Mouse (Mus musculus) spleen, adult 2 months (tissue): ENCODE results near the gene Dhps. TPM values are rescaled to one million over a fixed set of nuclear protein-coding genes. Genes with fewer than 3 reads are reported as not detected.
"Not testable (repeated sequence)": the region's sequence is repeated elsewhere in the genome, so short reads cannot be mapped to it uniquely, and the experiment has no call there.

ENCODE experiments used
- DNase-seq, 2 experiments: peaks; one replicate each; pipeline versions ENCODE4 v3.0.0 to v3.0.0-alpha.2; 2012 to 2021; ENCODE audit warnings: low spot score in 2 of 2, low read depth in 1 of 2
- H3K27ac ChIP-seq: fragments of 200-500 bp; 2 replicates; pipeline ENCODE4 v1.5.1; 2012; ENCODE audit warnings: low read length, inconsistent platforms; ENCODE audit not compliant: insufficient read depth
- H3K27me3 ChIP-seq: fragments of 200-500 bp; 2 replicates; pipeline ENCODE4 v1.6.1; 2012; ENCODE audit warnings: mild to moderate bottlenecking, moderate library complexity, low read length, inconsistent platforms; ENCODE audit not compliant: control insufficient read depth, insufficient read depth
- H3K36me3 ChIP-seq: fragments of 200-500 bp; 2 replicates; pipeline ENCODE4 v1.6.1; 2012; ENCODE audit warnings: mild to moderate bottlenecking, low read length, inconsistent platforms; ENCODE audit not compliant: control insufficient read depth, insufficient read depth
- H3K4me1 ChIP-seq: fragments of 200-500 bp; 2 replicates; pipeline ENCODE4 v1.6.1; 2011; ENCODE audit warnings: inconsistent platforms; ENCODE audit not compliant: control insufficient read depth, insufficient read depth, insufficient read length
- H3K4me3 ChIP-seq: fragments of 200-500 bp; 2 replicates; pipeline ENCODE4 v1.5.1; 2011; ENCODE audit warnings: mild to moderate bottlenecking, inconsistent platforms; ENCODE audit not compliant: insufficient read depth, insufficient read length; ENCODE audit errors: extremely low read depth
- CTCF ChIP-seq: fragments of 200-500 bp; IDR thresholded peaks from 2 replicates; pipeline ENCODE4 v1.5.1; 2011; ENCODE audit warnings: mild to moderate bottlenecking, inconsistent platforms; ENCODE audit not compliant: insufficient read depth, insufficient read length, insufficient replicate concordance; ENCODE audit errors: extremely low read depth
- POLR2A ChIP-seq: fragments of 200-500 bp; IDR thresholded peaks from 2 replicates; pipeline ENCODE4 v1.6.1; 2011; ENCODE audit warnings: low read depth, low read length, inconsistent platforms
- WGBS: fragments of 180-500 bp; shearing (Covaris S2); methylation state at CpG from one replicate; pipeline ENCODE4 v1.1.7; 2018; 5-methylcytosine and 5-hydroxymethylcytosine counted together
- polyA plus RNA-seq: library from polyadenylated mRNA; depleted of rRNA; stranded (reverse); fragments of >200 nt; gene quantifications from 2 replicates; pipeline ENCODE4 v1.2.3, GENCODE M21; 2012

Dhps gene
- polyA plus RNA-seq, 1 experiment, result 40.6 TPM

DNA sequence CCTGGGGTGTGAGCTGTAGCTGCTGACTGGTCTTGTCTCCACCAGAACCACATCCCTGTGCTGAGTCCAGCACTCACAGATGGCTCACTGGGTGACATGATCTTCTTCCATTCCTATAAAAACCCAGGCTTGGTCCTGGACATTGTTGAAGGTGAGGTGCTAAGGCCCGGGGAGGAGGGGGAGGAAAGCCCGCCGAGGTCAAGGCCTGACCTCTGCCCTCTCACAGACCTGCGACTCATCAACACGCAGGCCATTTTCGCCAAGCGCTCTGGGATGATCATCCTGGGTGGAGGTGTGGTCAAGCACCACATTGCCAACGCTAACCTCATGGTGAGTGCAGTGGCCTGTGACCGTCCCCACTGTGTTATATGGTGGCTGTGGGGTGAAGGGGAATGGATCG, 2.6 kb downstream of the Dhps start:
- TF ChIP-seq POLR2A, result no peak
- TF ChIP-seq CTCF, result no peak
- H3K27me3 ChIP-seq, result no peaks in the 10 kb centered on the region
- DNase-seq, result no peak

DNA sequence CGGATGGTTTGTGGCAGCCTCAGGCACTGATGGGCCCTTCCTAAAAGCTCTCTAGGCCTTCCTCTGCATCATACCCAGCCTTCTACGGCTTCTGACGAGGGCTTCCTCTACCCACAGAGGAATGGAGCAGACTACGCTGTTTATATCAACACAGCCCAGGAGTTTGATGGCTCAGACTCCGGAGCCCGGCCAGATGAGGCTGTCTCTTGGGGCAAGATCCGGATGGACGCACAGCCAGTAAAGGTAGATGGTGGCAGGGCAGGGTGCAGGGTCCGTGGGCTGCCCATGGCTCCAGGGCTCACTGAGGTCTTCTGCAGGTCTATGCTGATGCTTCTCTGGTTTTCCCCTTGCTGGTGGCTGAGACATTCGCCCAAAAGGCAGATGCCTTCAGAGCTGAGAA, 3.1 kb downstream of the Dhps start:
- peaks cover 22% of the 10 kb centered on the region for H3K36me3 ChIP-seq
- DNase-seq, result no peak
- TF ChIP-seq POLR2A (no peak), CTCF (no peak)
- H3K27ac ChIP-seq, result no peak overlapping the region
- H3K4me3 ChIP-seq, result no peak overlapping the region
- H3K4me1 ChIP-seq, result peaks cover 3% of the 10 kb centered on the region; the same call in 1 of the 2 replicates
- 94% methylated on average over 10 of the region's 10 CpGs for WGBS
- no peaks in the 10 kb centered on the region for H3K27me3 ChIP-seq

More for the DNA sequence above, 2.6 kb downstream of the Dhps start:
- H3K36me3 ChIP-seq, result peaks cover 22% of the 10 kb centered on the region
- peaks cover 3% of the 10 kb centered on the region; the same call in 1 of the 2 replicates for H3K4me1 ChIP-seq
- WGBS, result 88% methylated on average over 10 of the region's 10 CpGs
- no peak overlapping the region for H3K4me3 ChIP-seq
- H3K27ac ChIP-seq, result no peak overlapping the region

DNA sequence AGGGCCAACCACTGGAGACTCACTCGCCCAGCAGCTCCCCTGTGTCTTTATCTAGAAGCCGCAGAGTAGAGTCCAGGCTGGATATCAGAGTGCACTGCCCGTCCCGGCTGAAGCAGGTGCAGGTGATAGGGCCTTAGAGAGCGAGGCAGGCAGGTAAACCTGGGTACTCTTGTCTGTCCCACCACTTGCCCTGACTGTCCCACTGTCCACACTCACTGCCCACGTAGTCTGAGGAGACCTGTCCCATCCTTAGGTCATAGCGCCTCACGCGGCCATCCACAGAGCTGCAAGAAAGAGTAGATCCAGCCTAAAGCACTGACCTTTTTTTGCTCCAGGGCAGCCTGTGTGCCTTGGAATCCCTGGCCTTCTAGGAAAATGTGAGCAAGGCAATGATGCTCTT, 4.4 kb downstream of the Dhps start:
- peaks cover 8% of the 10 kb centered on the region; the same call in 1 of the 2 replicates for H3K4me1 ChIP-seq
- H3K36me3 ChIP-seq, result peaks cover 22% of the 10 kb centered on the region
- no peak for DNase-seq
- H3K27me3 ChIP-seq, result no peaks in the 10 kb centered on the region
- no peak overlapping the region for H3K4me3 ChIP-seq
- WGBS, result 86% methylated on average over 9 of the region's 9 CpGs
- no peak for TF ChIP-seq POLR2A
- no peak for TF ChIP-seq CTCF
- H3K27ac ChIP-seq, result no peak overlapping the region

DNA sequence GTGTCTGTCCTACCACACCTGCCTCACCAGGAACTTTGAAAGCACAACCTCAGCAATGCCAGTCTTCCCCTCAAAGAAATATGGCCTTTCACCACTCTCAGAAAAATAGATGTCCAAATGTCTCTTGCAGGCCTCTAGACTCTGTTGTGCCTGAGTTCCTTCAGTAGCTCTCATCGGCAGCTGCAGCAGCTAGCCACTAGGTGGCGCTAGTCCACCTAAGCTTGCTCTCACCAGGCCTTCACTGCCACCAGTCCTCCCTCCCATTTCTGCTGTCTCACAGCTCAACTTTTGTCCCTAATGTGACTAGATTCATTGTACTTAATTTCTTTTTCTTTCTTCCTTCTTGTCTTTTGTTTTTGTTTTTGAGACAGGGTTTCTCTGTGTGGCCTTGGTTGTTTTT, 5.4 kb downstream of the Dhps start:
- TF ChIP-seq POLR2A (no peak), CTCF (peak; percentile 94; the same call in 1 of the 2 replicates)
- H3K36me3 ChIP-seq, result peaks cover 22% of the 10 kb centered on the region
- WGBS, result 2% methylated on average over 2 of the region's 2 CpGs
- H3K27ac ChIP-seq, result no peak overlapping the region
- H3K4me1 ChIP-seq, result peaks cover 14% of the 10 kb centered on the region; the same call in 1 of the 2 replicates
- peak; percentile 63 to 74 for DNase-seq
- no peak overlapping the region for H3K4me3 ChIP-seq
- no peaks in the 10 kb centered on the region for H3K27me3 ChIP-seq

DNA sequence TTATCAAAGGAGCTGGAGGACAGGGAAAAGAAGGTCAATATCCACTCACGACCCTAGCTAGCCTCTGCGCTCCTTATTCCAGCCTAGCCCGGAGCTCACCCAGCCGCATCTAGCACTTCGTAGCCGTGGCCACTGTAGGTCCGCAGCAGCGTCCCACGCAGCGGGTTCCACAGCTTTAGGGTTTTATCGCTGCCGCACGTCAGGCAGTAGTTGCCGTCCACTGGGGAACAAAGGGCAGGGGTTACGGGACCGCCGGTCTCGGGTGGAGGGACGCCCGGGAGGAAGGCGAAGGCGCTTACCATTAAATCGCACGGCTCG, 8.6 kb downstream of the Dhps start:
- DNase-seq, result no peak
- peaks cover 7% of the 10 kb centered on the region for H3K36me3 ChIP-seq
- H3K27me3 ChIP-seq, result no peaks in the 10 kb centered on the region
- H3K27ac ChIP-seq, result peak overlapping the region; percentile 85; the same call in 1 of the 2 replicates
- under 1% methylated on average over 25 of the region's 25 CpGs for WGBS
- peaks cover 23% of the 10 kb centered on the region; the same call in 1 of the 2 replicates for H3K4me1 ChIP-seq
- TF ChIP-seq POLR2A, result no peak
- no peak for TF ChIP-seq CTCF
- H3K4me3 ChIP-seq, result peak overlapping the region; percentile 80

DNA sequence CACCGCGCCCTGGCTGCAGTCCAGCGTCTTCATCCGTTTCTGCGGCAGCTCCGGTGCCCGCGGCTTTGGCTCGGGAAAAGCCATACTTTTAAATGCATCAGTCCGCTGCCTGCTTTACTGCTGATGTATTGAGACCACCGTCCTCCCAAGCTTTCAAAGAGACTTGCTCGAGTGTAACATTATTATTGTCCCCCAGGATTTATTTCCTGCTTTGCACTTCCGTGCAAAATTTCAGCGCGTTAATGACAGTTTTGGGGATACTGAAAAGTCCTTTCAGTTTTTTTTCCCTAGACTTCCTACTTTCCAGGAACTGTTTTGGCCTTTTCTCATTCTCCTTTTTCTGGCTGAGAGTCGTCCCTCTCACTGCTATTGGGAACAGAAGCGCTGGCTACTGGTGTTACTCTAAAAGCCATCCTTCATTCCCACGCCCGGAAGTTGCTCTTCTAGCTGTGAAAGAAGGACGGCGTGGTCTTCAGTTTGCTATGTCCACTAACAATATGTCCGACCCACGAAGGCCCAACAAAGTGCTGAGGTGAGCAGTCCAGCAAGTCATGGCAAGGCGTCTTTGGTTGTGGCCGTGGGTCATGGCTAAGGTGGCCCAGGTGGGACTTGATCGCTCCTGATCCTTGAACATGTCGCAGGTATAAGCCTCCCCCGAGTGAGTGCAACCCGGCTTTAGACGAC, 9.1 kb downstream of the Dhps start, which contains the start of gene Wdr83os:
Gene Wdr83os (plus strand): TSS at position 209 of the 684 bp plus-strand sequence.
- WGBS, result under 1% methylated on average over 30 of the region's 30 CpGs
- peak in 1 of 2 experiments; percentile 73 for DNase-seq
- Histone ChIP-seq H3K27me3 (no peaks in the 10 kb centered on the region), H3K4me3 (peak within 1 kb of the TSS; percentile 80), H3K4me1 (peaks cover 25% of the 10 kb centered on the region; the same call in 1 of the 2 replicates), H3K36me3 (peaks cover 9% of the 10 kb centered on the region), H3K27ac (peak within 1 kb of the TSS; percentile 85)
- TF ChIP-seq CTCF (no peak), POLR2A (no peak)

DNA sequence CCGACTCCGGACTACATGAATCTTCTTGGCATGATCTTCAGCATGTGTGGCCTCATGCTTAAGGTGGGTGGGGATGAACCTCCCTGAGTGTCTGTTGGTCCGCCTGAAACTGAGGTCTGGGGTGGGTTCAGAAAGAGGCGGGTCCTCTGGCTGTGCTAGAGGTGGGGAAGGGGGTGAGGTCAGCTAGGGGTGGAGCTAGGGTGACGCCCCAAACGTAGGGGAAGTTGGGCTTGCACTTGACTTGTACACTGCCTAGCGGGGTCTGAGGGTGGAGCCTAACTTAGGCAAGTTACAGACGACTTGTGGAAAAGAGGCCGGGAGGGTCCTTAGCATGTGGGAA, 9.6 kb downstream of the Dhps start, which contains the start of gene Wdr83:
Gene Wdr83 (minus strand): TSS at position 91 of the 340 bp plus-strand sequence.
- no peak for TF ChIP-seq CTCF
- no peak for TF ChIP-seq POLR2A
- H3K27ac ChIP-seq, result peak within 1 kb of the TSS; percentile 85
- under 1% methylated on average over 9 of the region's 9 CpGs for WGBS
- peak; percentile 61 to 71 for DNase-seq
- peaks cover 25% of the 10 kb centered on the region; the same call in 1 of the 2 replicates for H3K4me1 ChIP-seq
- H3K4me3 ChIP-seq, result peak within 1 kb of the TSS; percentile 80
- peaks cover 7% of the 10 kb centered on the region; the same call in 1 of the 2 replicates for H3K36me3 ChIP-seq
- no peaks in the 10 kb centered on the region for H3K27me3 ChIP-seq

DNA sequence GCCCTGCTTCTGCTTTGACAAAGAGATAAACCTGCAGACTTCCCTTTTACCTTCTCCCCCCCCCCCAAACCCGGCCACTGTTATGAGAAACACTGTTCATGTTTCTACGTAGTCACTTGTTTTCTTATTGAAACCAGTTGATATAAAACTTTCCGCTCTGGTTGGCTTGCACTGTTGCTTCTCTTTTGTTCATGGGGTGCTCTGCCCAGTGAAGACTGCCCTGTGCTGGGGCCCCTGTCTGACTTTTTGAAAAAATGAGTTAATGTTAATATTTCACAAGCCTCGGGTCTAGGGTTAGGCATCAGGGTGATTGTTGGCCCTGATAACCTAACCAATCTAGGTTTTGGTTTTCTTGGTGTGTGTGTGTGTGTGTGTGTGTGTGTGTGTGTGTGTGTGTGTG, 10.6 kb downstream of the Dhps start:
- not testable (repeated sequence) for H3K27me3 ChIP-seq, DNase-seq, H3K27ac ChIP-seq, H3K4me3 ChIP-seq
- peaks cover 14% of the 10 kb centered on the region for H3K36me3 ChIP-seq
- H3K4me1 ChIP-seq, result peaks cover 25% of the 10 kb centered on the region; the same call in 1 of the 2 replicates
- 31% methylated on average over 4 of the region's 4 CpGs for WGBS
